Mouse (Mus musculus) forebrain, postnatal 0 days (tissue): ENCODE results near the gene Cntnap2. TPM values are rescaled to one million over a fixed set of nuclear protein-coding genes. Genes with fewer than 3 reads are reported as not detected.
A peak's percentile ranks its signal among the peaks of the same experiment; 100 is the strongest.

Source experiments
- ATAC-seq: fragments of 200-750 bp; cut with Nextera tagmentation; 2 replicates; pipeline ENCODE4 v1.8.0; 2017; ENCODE audit warnings: mild to moderate bottlenecking, moderate library complexity
- DNase-seq: peaks from one replicate; pipeline ENCODE4 v3.0.0-alpha.2; 2015
- H3K27ac ChIP-seq: fragments of 300-500 bp; sonication (generic); 2 replicates; pipeline ENCODE4 v1.5.1; 2014; ENCODE audit warnings: low read depth, mild to moderate bottlenecking, antibody characterized with exemption, low read length, moderate library complexity, mixed read lengths
- H3K27me3 ChIP-seq: fragments of 300-500 bp; sonication (generic); 2 replicates; pipeline ENCODE4 v1.6.1; 2014; ENCODE audit warnings: mild to moderate bottlenecking, low read length, mixed read lengths; ENCODE audit not compliant: insufficient read depth
- H3K36me3 ChIP-seq: fragments of 300-500 bp; sonication (generic); 2 replicates; pipeline ENCODE4 v1.6.1; 2014; ENCODE audit warnings: mild to moderate bottlenecking, moderate library complexity; ENCODE audit not compliant: insufficient read depth
- H3K4me1 ChIP-seq: fragments of 300-500 bp; sonication (generic); 2 replicates; pipeline ENCODE4 v1.6.1; 2014; ENCODE audit warnings: antibody characterized with exemption; ENCODE audit not compliant: insufficient read depth
- H3K4me2 ChIP-seq: fragments of 300-500 bp; sonication (generic); 2 replicates; pipeline ENCODE4 v1.6.1; 2014; ENCODE audit warnings: low read depth, mild to moderate bottlenecking, moderate library complexity
- H3K4me3 ChIP-seq: fragments of 300-500 bp; sonication (generic); 2 replicates; pipeline ENCODE4 v1.5.1; 2014; ENCODE audit warnings: low read depth, low read length, mixed read lengths
- H3K9ac ChIP-seq: fragments of 300-500 bp; sonication (generic); 2 replicates; pipeline ENCODE4 v1.6.1; 2014; ENCODE audit warnings: mild to moderate bottlenecking
- H3K9me3 ChIP-seq: fragments of 300-500 bp; sonication (generic); 2 replicates; pipeline ENCODE4 v1.6.1; 2016; ENCODE audit warnings: low read length
- CTCF ChIP-seq: sonication (generic); IDR thresholded peaks from 2 replicates; pipeline ENCODE4 v1.5.1; 2016; ENCODE audit warnings: antibody characterized with exemption, control low read depth, low read depth
- WGBS: fragments of 180-500 bp; shearing (Covaris S2); extraction: QIAGEN DNeasy Blood & Tissue Kit; methylation state at CpG from one replicate; pipeline ENCODE4 v1.1.7; 2014; 5-methylcytosine and 5-hydroxymethylcytosine counted together
- polyA plus RNA-seq: library from polyadenylated mRNA; unstranded; fragments of >200 nt; fragmentation: Nextera tagmentation; extraction: Ambion mirVana; gene quantifications from 2 replicates; pipeline ENCODE4 v1.2.1, GENCODE M21; 2015
- total RNA-seq: library from RNA; depleted of rRNA; stranded (reverse); fragments of >200 nt; gene quantifications from 2 replicates; pipeline ENCODE4 v1.2.3, GENCODE M21; 2014

The Cntnap2 gene
- total and polyA plus RNA-seq, 2 experiments from 2014 or later, result 50.2 to 107 TPM

- WGBS, result 9% methylated on average over 3 of the region's 3 CpGs
- Histone ChIP-seq H3K27ac (peak overlapping the region; percentile 51), H3K4me2 (no peak overlapping the region), H3K36me3 (no peaks in the 10 kb centered on the region), H3K27me3 (no peaks in the 10 kb centered on the region), H3K9me3 (no peaks in the 10 kb centered on the region), H3K4me1 (0 out of 2 replicates have a peak, but pooled peaks cover 8% of the 10 kb centered on the region), H3K4me3 (no peak overlapping the region), H3K9ac (no peak overlapping the region)
- no peak for TF ChIP-seq CTCF
- ATAC-seq, result peak; percentile 84
- peak; percentile 58 for DNase-seq
Measured at GRCm38 (mm10) chr6:47239376-47239921, 2180.3 kb downstream of the Cntnap2 start.

- DNase-seq (no peak), ATAC-seq (no peak)
- Histone ChIP-seq H3K4me2 (no peak overlapping the region), H3K4me1 (0 out of 2 replicates have a peak, but pooled peaks cover 8% of the 10 kb centered on the region), H3K4me3 (no peak overlapping the region), H3K9ac (no peak overlapping the region), H3K27ac (no peak overlapping the region), H3K36me3 (no peaks in the 10 kb centered on the region), H3K27me3 (no peaks in the 10 kb centered on the region), H3K9me3 (no peaks in the 10 kb centered on the region)
- TF ChIP-seq CTCF, result no peak
Measured at GRCm38 (mm10) chr6:47241379-47241778, 2182.2 kb downstream of the Cntnap2 start.

- Histone ChIP-seq H3K36me3 (no peaks in the 10 kb centered on the region), H3K9ac (peak overlapping the region; percentile 57), H3K27me3 (no peaks in the 10 kb centered on the region), H3K27ac (peak overlapping the region; percentile 74), H3K9me3 (no peaks in the 10 kb centered on the region), H3K4me3 (peak overlapping the region; percentile 43), H3K4me1 (0 out of 2 replicates have a peak, but pooled peaks cover 8% of the 10 kb centered on the region), H3K4me2 (peak overlapping the region; percentile 48)
- TF ChIP-seq CTCF, result 0 out of 2 replicates have a peak, but pooled peaks have one; percentile 26
- 13% methylated on average over 6 of the region's 6 CpGs for WGBS
- peak; percentile 90 for ATAC-seq
- DNase-seq, result peak; percentile 87
Measured at GRCm38 (mm10) chr6:47243863-47244606, 2184.9 kb downstream of the Cntnap2 start.

- peak overlapping the region; percentile 43 for H3K4me3 ChIP-seq
- H3K4me2 ChIP-seq, result peak overlapping the region; percentile 48
- H3K9me3 ChIP-seq, result no peaks in the 10 kb centered on the region
- 2% methylated on average over 7 of the region's 7 CpGs for WGBS
- peak; percentile 81 for ATAC-seq
- H3K9ac ChIP-seq, result peak overlapping the region; percentile 57
- H3K36me3 ChIP-seq, result no peaks in the 10 kb centered on the region
- no peak for DNase-seq
- H3K4me1 ChIP-seq, result 0 out of 2 replicates have a peak, but pooled peaks cover 4% of the 10 kb centered on the region
- H3K27me3 ChIP-seq, result no peaks in the 10 kb centered on the region
- TF ChIP-seq CTCF, result no peak
- H3K27ac ChIP-seq, result peak overlapping the region; percentile 74
Measured at GRCm38 (mm10) chr6:47244642-47245041, 2185.5 kb downstream of the Cntnap2 start.

- Histone ChIP-seq H3K9ac (no peak overlapping the region), H3K4me2 (no peak overlapping the region), H3K4me1 (no peaks in the 10 kb centered on the region), H3K27me3 (no peaks in the 10 kb centered on the region), H3K9me3 (no peaks in the 10 kb centered on the region), H3K36me3 (no peaks in the 10 kb centered on the region), H3K27ac (no peak overlapping the region), H3K4me3 (no peak overlapping the region)
- no peak for ATAC-seq
- TF ChIP-seq CTCF, result peak; percentile 28
- 81% methylated on average over 2 of the region's 2 CpGs for WGBS
- DNase-seq, result no peak
Measured at GRCm38 (mm10) chr6:47255270-47255669, 2196.1 kb downstream of the Cntnap2 start.

- no peak for DNase-seq
- 72% methylated on average over 4 of the region's 4 CpGs for WGBS
- no peak overlapping the region for H3K4me2 ChIP-seq
Measured at GRCm38 (mm10) chr6:47256227-47256887, 2197.2 kb downstream of the Cntnap2 start.

More at GRCm38 (mm10) chr6:47256227-47256887, 2197.2 kb downstream of the Cntnap2 start:
- H3K4me1 ChIP-seq, result no peaks in the 10 kb centered on the region
- H3K27me3 ChIP-seq, result no peaks in the 10 kb centered on the region
- H3K36me3 ChIP-seq, result no peaks in the 10 kb centered on the region
- H3K9me3 ChIP-seq, result no peaks in the 10 kb centered on the region
- TF ChIP-seq CTCF, result no peak
- no peak overlapping the region for H3K27ac ChIP-seq
- H3K9ac ChIP-seq, result no peak overlapping the region
- no peak overlapping the region for H3K4me3 ChIP-seq
- no peak for ATAC-seq
